Mouse (Mus musculus) right cerebral cortex, postnatal 10 days (tissue): ENCODE results near the gene Dync1li1.
"Not testable (repeated sequence)": the region's sequence is repeated elsewhere in the genome, so short reads cannot be mapped to it uniquely, and the experiment has no call there.

ENCODE experiments used
- DNase-seq, 2 experiments: peaks; one replicate each; pipeline ENCODE4 v3.0.0; 2021; ENCODE audit warnings: low spot score in 2 of 2

The Dync1li1 gene

DNA sequence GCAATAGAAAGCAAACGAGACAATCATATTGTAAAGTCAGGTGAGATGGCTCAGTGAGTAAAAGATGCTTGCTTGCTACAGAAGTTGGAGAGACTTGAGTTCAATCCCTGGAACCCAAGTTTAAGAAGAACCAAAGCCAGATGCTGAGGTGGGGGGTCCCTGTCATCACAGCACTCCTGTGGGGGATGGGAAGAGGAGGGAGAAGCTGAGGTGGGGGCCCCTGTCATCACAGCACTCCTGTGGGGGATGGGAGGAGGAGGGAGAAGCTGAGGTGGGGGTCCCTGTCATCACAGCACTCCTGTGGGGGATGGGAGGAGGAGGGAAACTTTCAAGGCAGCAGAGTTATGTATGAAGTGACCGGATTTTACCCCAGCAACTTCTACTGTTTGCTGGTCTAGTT is 15.0 kb upstream of the Dync1li1 start:
- DNase-seq: no peak

DNA sequence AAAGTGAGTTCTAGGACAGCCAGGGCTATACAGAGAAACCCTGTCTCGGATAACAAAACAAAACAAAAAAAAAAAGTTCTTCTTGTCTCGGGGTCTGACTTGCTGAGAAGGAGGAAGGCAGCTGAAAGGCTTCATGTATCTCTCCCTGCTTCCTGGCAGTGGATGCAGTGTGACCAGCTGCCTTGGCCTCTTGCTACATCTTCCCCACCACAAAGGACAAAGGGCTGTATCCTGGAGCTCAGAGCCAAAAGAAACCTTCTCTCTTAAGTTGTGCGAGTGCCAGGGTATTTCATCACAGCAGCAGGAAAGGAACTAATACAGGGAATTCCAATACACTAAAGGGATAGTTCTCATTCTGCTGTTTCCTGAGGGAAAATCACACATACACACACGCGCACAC is 10.0 kb upstream of the Dync1li1 start:
- no peak for DNase-seq

DNA sequence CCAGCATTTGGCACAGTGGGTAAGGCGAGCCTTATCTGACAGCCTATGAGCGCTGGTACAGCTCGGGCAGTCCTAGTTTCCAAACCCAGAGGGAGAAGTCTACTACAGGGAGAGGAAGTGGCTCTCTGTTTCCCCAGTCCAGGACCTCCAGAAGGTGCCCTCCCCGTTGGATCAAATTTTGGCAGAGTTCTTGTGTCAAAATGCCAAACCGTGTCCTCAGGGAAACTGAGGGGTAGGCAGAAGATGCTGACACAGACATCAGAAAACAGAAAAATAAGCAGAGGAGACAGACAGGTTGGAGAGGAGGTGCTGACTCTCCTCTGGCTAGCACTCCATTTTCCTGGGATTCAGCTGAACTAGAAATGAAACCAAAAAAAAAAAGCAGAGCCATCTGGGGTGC is 8.6 kb upstream of the Dync1li1 start:
- DNase-seq: no peak

DNA sequence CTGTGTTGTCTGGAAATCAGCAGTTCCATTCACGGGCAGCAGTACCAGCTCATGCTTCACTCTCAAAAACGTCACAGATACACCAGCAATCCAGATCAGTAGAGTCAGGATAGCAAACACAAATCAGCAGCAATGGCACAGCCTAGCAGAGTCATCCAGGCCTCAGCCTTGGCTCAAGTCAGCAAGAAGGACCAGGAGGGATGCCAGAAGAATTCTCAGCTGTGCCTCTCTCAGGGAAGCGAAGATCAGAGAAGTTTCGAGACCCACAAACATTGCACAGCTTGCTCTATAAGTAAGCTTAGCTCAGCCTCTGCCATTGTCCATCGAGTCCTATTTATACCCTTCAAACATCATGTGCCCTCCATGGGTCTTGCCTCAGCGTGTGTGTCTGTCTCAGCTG is 8.1 kb upstream of the Dync1li1 start:
- no peak for DNase-seq

DNA sequence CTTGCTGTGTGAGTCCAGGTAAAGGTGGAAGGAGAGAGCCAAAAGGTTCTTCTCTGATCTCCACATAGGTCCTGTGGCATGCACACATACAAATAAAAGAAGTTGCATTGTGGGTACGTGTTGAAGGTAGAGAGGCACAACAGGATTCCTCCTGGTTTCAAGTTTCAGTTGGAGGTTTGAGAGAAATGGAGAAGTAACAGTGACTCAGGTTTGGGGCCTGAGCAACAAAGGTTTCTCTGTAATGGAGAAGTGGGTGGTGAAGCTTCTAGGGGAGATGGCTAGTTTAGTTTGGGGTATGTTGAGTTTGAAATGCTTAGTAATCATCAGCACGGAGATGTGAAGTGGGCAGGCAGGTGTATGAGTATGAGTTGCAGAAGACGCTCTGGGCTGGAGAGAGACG is 6.4 kb upstream of the Dync1li1 start:
- DNase-seq: no peak

DNA sequence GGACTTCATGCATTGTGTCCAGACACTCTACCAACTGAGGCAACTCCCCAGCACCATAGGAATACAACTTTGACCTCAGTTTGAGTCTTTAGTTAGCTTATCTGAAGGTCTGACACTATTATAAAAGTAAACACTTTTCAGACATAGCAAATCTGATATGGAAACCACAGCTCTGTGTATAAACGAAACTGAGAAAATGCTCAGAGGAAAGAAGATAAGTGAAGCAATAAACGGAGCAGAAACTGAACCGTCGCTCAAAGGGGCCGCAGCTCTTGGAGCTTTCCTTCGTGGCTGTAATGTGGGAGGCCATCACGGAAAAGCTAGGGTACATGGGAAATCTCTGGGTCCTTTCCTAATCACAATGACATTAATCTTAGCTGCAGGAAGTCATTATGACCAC is 2.3 kb upstream of the Dync1li1 start:
- DNase-seq: no peak

DNA sequence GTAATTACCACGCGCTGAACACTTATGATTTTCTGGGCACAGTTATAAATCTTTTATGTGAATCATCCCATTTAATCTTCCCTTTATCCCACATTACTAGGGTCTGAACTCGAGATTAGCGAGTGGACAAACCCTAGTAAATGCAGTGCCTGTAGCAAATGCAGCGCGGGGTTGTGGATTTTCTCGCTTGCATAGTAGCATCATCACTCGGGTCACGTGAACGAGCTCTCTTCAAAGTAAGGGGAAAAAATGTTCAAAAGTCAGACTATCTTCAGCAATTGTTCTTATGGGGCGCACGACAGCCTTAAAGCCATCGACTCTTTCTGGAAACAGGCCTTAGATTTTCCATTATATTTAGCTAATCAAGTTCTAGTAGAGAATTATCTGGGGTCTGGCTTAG is 951 bp upstream of the Dync1li1 start:
- DNase-seq: no peak

DNA sequence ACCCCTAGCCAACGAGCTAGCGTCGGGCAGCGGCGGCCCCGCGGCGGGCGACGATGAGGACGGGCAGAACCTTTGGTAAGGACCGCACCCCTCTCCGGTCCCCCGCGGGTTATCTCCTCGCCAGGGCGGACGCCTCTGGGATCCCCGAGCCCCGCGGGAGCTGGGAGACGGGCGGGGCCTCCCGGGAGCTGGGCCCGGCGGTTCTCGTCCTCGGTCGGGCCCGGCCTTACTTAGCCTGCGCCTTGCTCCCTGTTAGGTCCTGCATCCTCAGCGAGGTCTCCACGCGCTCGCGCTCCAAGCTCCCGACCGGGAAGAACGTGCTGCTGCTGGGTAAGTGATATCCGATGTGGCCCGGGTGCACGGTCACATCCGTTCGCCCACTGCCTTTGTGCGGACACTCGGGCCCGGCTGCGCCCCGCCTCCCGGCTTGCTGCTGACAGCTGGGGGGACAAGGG is 390 bp downstream of the Dync1li1 start:
- DNase-seq: peak in 1 of 2 experiments; percentile 59

DNA sequence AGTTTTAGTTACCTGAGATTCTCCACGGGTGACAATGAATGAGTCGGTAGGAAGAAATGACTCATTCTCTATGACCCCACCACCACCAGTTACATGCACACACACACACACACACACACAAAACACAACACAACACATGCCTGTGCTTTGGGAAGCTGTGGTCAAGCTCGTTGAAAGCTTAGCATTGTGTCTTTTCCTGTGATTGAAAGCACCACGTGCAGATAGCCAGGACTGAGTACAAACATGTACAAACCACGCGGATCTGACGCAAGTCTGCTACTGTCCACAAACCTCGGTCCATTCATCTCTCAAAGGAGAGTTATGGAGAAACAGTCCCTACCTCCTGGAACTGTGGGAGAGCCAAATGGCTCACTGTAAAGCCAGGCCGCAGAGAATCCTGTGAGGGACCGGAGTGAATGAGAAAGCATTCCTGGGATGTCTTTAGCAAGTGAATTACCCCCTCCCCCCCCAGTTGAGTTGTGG is 1.6 kb downstream of the Dync1li1 start:
- DNase-seq: no peak

DNA sequence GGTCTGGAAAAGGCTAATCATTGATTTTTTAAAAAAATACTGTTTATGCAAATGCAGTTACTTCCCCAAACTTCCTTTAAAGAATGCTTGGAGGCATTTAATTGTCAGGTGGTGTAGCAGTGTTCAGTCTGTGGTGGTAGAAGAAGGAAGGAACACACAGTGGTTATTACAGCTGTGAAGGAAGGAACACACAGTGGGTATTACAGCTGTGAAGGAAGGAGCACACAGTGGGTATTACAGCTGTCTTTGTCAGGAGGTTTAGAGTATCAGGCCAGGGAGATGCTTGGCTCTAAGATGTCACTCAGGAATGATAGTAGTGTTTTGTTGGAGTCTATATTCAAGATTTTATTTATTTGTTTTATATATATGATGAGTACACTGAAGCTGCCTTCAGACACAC is 2.5 kb downstream of the Dync1li1 start:
- DNase-seq: no peak

DNA sequence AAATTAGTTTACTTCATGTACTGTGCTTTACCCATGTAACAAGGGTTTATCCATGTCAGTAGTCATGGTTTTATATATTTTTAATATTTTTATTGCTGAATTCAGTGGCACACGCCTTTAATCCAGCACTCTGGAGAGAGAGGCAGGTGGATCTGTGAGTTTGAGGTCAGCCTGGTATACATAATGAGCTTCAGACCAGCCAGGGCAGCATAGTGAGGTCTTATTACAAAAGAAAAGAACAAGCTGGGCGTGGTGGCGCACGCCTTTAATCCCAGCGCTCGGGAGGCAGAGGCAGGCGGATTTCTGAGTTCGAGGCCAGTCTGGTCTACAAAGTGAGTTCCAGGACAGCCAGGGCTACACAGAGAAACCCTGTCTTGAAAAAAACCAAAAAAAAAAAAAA is 7.1 kb downstream of the Dync1li1 start:
- not testable (repeated sequence) for DNase-seq

DNA sequence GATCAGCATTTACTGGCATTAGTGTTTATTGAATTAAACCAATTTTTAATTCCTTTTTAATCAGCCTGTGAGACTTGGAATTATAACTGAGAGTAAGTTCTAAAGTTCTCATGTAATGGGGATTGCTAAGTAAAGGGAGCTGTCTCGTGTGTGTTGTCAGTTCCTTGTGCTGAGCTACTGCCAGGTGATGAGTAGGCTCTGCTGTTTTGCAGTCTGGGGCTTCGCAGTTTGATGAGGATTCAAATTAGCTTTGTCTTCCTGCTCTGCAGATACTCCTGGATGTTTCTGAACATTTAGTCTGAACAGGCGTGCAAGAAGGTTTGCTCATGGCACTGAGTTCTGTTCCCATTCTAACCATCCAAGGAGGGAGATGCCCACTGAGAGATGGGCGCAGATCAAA is 8.5 kb downstream of the Dync1li1 start:
- no peak for DNase-seq

DNA sequence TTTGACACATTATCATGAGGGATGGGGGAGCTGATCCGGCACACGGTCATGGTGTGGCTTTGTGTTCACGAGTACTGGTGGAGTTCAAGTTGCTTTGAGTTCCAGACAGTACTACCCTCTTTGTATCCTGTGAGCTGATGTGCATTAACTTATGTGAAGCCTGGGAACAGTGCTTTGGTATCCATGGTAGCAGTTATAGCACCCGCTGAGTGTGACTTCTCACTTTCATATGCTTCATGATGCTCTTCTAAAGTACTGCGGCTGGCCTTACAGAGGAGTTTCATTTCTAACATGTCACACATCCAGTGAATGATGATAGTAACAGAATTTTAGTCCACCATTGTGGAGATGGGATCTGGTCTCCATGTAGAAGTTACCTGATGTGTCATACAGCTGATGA is 9.3 kb downstream of the Dync1li1 start:
- DNase-seq: peak in 1 of 2 experiments; percentile 55

DNA sequence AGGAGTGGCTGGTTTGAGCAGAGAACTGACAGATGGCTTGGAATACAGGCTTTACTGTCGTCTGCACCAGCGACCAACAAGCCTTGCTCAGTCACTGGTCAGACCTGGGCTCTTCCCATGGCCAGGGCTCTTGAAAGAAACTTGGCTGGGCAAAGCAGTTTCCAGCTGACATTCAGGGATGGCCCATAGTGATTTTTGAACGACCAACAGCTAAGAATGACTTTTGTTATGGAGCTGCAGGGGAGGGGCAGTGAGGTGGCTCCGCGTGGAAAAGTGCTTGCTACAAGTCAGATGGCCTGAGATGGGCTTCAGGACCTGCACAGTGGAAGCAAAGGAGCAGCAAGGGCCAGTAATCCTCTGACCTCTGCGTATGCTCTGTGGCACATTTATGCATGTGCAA is 10.7 kb downstream of the Dync1li1 start:
- no peak for DNase-seq

DNA sequence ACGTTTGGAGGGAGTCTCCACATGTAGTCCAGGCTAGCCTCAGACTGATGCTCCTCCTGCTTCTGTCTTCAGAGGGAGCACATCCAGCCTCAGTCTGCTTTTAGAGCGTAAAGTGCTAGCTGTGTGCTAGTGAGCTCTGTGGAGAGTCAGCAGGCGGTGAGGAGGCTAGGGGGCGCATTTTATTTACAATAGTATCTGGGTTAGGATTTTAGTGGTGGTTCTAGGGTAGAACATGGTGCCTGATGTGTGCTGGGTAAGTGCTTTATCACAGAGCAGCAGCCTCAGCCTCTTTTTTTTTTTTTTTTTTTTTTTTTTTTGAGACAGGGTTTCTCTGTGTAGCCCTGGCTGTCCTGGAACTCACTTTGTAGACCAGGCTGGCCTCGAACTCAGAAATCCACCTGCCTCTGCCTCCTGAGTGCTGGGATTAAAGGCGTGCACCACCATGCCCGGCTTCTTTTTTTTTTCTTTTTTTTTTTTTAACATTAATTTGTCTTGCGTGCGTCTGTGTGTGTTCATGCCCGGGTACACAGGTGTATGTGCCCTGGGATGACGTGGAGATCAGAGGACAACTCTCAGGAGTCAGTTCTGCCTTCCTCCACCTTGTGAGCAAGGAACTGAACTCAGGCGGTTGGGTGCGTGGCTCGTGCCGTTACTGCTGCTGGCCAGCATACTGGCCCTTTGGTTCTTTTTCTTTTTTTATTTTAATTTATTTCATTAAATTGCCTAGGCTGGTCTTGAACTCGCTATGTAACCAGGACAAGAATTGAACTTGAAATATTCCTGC is 11.5 kb downstream of the Dync1li1 start:
- no peak for DNase-seq

DNA sequence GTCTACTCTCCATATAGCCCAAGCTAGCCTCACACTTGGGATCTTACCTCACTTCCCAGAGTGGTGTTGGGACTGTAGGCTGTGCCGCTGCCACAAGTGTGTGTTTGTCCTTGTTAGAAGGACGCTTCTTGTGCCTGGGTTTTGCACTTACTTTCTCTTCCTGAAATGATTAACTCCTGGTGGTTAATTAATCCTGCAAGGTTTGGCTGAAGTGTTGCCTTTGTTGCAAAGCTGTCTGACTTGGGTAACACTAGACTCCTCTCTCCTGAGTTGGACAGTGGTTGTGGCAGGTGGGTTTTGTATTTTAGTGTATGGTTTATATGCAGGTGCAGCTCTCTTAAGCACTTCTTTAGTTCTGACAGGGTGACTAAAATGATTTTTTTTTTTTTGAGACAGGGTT is 12.4 kb downstream of the Dync1li1 start:
- no peak for DNase-seq

DNA sequence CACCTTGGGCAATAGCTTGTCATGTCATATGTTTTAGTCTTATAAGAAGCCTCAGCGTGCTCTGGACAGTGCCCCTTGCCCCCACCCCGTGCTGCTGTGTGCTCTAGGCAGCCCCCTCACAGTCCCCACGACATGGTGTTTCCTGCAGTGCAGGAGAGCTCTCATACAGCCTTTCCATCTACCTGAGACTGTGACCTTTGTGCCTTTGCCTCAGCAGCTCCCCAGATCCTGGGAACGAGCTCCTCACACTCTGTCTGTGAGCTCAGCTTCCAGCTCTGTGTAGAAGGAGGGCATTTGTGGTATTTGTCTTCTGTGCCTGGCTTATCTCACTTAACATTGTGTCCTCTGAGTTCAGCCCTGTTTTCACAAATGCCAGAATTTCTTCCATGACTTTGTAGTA is 13.3 kb downstream of the Dync1li1 start:
- no peak for DNase-seq

DNA sequence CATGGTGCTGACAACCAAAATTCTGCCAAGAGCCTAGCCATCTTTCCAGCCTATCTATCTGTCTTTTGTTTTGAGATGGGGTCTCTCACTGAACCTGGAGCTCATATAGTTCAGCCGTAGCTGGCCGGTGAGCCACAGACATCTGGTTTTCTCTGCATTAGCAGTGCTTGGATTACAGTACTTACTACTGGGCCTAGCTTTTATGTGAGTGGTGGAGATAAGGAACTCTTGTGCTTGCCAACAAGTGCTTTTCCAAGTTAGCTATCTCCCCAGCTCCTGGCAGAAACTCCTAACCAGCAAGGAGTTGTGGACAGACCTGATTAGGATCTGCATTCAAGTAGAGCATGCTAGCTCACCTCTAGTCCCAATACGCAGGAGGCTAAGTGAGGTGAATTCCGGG is 19.2 kb downstream of the Dync1li1 start:
- DNase-seq: no peak

DNA sequence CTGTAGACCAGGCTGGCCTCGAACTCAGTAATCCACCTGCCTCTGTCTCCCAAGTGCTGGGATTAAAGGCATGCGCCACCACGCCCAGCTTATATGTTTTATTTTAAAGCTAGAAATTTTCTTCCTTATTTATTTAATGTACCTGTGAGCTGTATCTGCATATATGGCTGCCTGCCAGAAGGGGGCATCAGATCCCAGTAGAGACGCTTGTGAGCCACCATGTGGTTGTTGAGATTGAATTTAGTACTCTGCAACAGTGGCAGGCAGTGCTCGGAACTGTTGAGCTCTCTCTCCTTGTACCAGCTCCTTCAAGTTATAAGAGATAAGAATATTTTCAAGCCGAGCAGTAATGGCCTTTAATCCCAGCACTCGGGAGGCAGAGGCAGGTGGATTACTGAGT is 21.8 kb downstream of the Dync1li1 start:
- DNase-seq: no peak

DNA sequence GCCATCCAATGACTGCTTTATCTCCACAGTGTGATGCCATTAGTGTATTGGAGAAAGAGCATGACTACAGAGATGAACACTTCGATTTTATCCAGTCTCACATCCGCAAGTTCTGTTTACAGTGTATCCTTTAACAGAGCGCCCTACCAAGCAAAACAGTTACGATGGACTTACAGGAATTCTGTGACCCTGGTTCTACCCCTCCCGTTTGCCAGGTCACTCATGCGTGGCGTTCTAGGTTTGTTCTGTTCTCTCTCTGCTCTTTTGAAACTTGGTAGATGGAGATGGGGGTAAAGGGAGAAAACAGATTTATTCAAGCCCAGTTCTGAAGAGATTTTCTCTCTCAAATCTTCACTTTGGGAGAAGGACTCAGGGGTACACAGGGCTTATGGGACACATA is 24.9 kb downstream of the Dync1li1 start:
- no peak for DNase-seq

DNA sequence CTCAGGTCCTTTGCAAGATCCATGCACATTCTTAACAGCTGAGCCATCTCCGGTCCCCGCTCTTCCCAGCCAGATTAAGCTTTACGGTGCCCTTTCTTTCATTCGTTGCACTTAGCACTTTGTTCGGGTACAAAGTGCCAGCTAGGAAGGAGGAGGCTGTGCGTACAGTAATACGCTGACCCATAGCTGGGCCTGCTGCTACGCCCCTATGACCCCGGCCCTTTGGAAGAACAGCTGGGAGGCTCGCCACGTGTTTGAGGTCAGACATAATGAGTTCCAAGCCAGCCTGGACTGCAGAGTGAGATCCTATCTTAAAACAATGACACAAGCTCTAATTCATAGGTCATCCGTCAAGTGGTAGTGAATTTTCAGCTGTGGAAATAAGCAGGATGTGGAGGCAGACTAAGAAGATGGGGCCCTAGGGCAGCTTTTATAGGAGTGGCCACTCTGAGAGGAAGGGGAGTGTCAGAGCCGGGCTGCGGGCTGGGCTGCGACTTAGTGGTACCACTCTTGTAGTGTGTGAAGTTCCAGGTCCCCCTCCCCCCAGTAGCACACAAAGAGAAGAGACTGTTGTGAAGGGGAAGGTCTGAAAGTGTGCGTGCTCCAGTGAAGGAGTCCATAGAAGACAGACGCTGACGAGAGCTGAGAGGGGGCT is 28.2 kb downstream of the Dync1li1 start:
- DNase-seq: no peak

DNA sequence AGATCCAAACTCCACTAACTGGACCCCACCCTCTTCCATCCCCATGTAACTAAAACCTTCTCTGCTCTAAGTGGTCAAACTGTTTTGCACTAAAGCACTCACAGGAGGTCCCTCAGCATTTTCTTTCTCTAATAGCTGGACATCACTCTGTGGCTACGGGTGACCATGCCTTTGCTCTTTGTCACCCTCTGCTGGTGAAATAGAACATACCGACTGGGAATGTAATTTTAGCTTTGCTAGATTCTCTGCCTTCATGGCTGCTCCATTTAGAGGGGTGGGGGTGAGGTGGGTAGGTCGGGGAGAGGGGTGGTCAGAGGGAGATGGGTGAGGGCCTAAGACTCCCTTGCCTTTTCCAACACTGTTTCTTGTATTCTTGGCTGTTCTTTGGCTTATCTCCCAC is 38.7 kb downstream of the Dync1li1 start:
- no peak for DNase-seq

DNA sequence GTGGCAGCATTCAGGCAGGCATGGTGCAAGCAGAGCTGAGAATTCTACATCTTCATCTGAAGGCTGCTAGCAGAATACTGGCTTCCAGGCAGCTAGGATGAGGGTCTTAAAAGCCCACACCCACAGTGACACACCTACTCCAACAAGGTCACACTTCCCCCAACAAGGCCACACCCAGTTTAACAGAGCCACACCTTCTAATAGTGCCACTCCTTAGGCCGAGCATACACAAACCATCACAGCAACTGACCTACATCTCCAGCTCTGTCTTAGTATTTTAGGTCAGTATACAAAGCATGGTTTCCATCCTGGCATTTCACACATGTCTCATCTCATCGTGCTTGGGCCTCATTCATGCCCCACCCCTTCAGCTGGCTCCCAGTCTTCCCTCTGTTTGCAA is 39.8 kb downstream of the Dync1li1 start:
- DNase-seq: not testable (repeated sequence)
